Mouse (Mus musculus) heart, adult 2 months (tissue): ENCODE results near the gene Rnft2. TPM values are rescaled to one million over a fixed set of nuclear protein-coding genes. Genes with fewer than 3 reads are reported as not detected.

ENCODE experiments used
- DNase-seq, 2 experiments: peaks; one replicate each; pipeline ENCODE4 v3.0.0; 2021
- H3K27ac ChIP-seq: fragments of 200-600 bp; 2 replicates; pipeline ENCODE4 v1.8.1; 2022
- H3K27me3 ChIP-seq: fragments of 200-500 bp; 2 replicates; pipeline ENCODE4 v1.6.1; 2012; ENCODE audit warnings: mild to moderate bottlenecking, low read length, inconsistent platforms, mixed read lengths; ENCODE audit not compliant: control insufficient read depth, insufficient read depth
- H3K36me3 ChIP-seq: fragments of 200-500 bp; 2 replicates; pipeline ENCODE4 v1.6.1; 2012; ENCODE audit warnings: low read length, inconsistent platforms; ENCODE audit not compliant: control insufficient read depth, insufficient read depth
- H3K4me1 ChIP-seq: fragments of 200-500 bp; 2 replicates; pipeline ENCODE4 v1.6.1; 2011; ENCODE audit warnings: low read length; ENCODE audit not compliant: control insufficient read depth, insufficient read depth
- H3K4me3 ChIP-seq: fragments of 200-600 bp; 2 replicates; pipeline ENCODE4 v1.8.1; 2022
- H3K79me2 ChIP-seq: fragments of 200-500 bp; replicated peaks from 2 replicates; pipeline ENCODE4 v1.6.1; 2012; ENCODE audit warnings: mild to moderate bottlenecking, inconsistent platforms, low read length, moderate library complexity, mixed read lengths; ENCODE audit not compliant: control insufficient read depth, insufficient read depth
- H3K9ac ChIP-seq: fragments of 200-500 bp; 2 replicates; pipeline ENCODE4 v1.6.1; 2012; ENCODE audit warnings: low read depth, mild to moderate bottlenecking, control low read depth, inconsistent platforms, low read length, mixed read lengths
- CTCF ChIP-seq: fragments of 200-600 bp; IDR thresholded peaks from 2 replicates; pipeline ENCODE4 v1.8.1; 2022; ENCODE audit warnings: antibody characterized with exemption, mild to moderate bottlenecking, moderate library complexity
- EP300 ChIP-seq: fragments of 200-500 bp; IDR thresholded peaks from 2 replicates; pipeline ENCODE4 v1.6.1; 2011; ENCODE audit warnings: low read depth, low read length, control low read depth; ENCODE audit not compliant: insufficient read depth
- POLR2A ChIP-seq: fragments of 200-500 bp; IDR thresholded peaks from 2 replicates; pipeline ENCODE4 v1.6.1; 2011; ENCODE audit warnings: mild to moderate bottlenecking, low read depth, low read length, control low read depth; ENCODE audit not compliant: insufficient read depth
- WGBS: fragments of 180-500 bp; shearing (Covaris S2); methylation state at CpG from one replicate; pipeline ENCODE4 v1.1.7; 2018; 5-methylcytosine and 5-hydroxymethylcytosine counted together
- intact Hi-C: fragments of 180-260 bp; cut with DNase I; formaldehyde crosslinking; loops from one replicate; pipeline ENCODE4 v1.15.1; 2025
- polyA plus RNA-seq: library from polyadenylated mRNA; depleted of rRNA; stranded (reverse); fragments of >200 nt; gene quantifications from 2 replicates; pipeline ENCODE4 v1.2.3, GENCODE M21; 2012
- total RNA-seq, 2 experiments: library from RNA; stranded (reverse); gene quantifications; 2 replicates each; pipeline ENCODE4 v1.2.3; 2021

The Rnft2 gene
- total and polyA plus RNA-seq, 3 experiments = 0.99 to 2.2 (median 1.5) TPM

GRCm38 (mm10) chr5:118197421-118197820 is 47.5 kb downstream of the Rnft2 start:
- no peak overlapping the region for H3K9ac ChIP-seq
- intact Hi-C loops = no loop called here
- 77% methylated on average over 13 of the region's 13 CpGs for whole genome bisulfite sequencing

GRCm38 (mm10) chr5:118192221-118192620 is 52.7 kb downstream of the Rnft2 start:
- no peak overlapping the region for H3K27ac ChIP-seq
- intact Hi-C loops = no loop called here
- H3K36me3 ChIP-seq = no peaks in the 10 kb centered on the region
- no peak overlapping the region for H3K4me3 ChIP-seq
- H3K79me2 ChIP-seq = no peaks in the 10 kb centered on the region
- H3K4me1 ChIP-seq = no peaks in the 10 kb centered on the region
- WGBS = 31% methylated on average over 18 of the region's 18 CpGs
- no peaks in the 10 kb centered on the region for H3K27me3 ChIP-seq
- DNase-seq = no peak
- H3K9ac ChIP-seq = no peak overlapping the region
- no peak for TF ChIP-seq EP300
- TF ChIP-seq CTCF = no peak
- TF ChIP-seq POLR2A = no peak

More at GRCm38 (mm10) chr5:118197421-118197820, 47.5 kb downstream of the Rnft2 start:
- TF ChIP-seq POLR2A = no peak
- TF ChIP-seq EP300 = no peak
- TF ChIP-seq CTCF = no peak
- H3K27me3 ChIP-seq = no peaks in the 10 kb centered on the region
- H3K79me2 ChIP-seq = no peaks in the 10 kb centered on the region
- H3K36me3 ChIP-seq = no peaks in the 10 kb centered on the region
- H3K4me1 ChIP-seq = no peaks in the 10 kb centered on the region
- H3K27ac ChIP-seq = no peak overlapping the region
- DNase-seq = no peak
- H3K4me3 ChIP-seq = no peak overlapping the region

- H3K4me1 ChIP-seq = no peaks in the 10 kb centered on the region
- no peak overlapping the region for H3K9ac ChIP-seq
- H3K36me3 ChIP-seq = no peaks in the 10 kb centered on the region
- DNase-seq = no peak
- intact Hi-C loops = no loop called here
- H3K27ac ChIP-seq = no peak overlapping the region
- no peaks in the 10 kb centered on the region for H3K27me3 ChIP-seq
- no peaks in the 10 kb centered on the region for H3K79me2 ChIP-seq
- no peak overlapping the region for H3K4me3 ChIP-seq
- WGBS = 72% methylated on average over 9 of the region's 9 CpGs
- TF ChIP-seq EP300 (no peak), POLR2A (no peak), CTCF (no peak)
Observed at GRCm38 (mm10) chr5:118190491-118190890, 54.4 kb downstream of the Rnft2 start.

- Histone ChIP-seq H3K4me1 (no peaks in the 10 kb centered on the region), H3K27me3 (no peaks in the 10 kb centered on the region), H3K79me2 (no peaks in the 10 kb centered on the region), H3K27ac (no peak overlapping the region), H3K36me3 (no peaks in the 10 kb centered on the region), H3K4me3 (no peak overlapping the region), H3K9ac (no peak overlapping the region)
- no peak for TF ChIP-seq EP300
- no peak for TF ChIP-seq CTCF
- TF ChIP-seq POLR2A = no peak
- DNase-seq = no peak
- intact Hi-C loops = no loop called here
- 71% methylated on average over 6 of the region's 6 CpGs for WGBS
Observed at GRCm38 (mm10) chr5:118188356-118188755, 56.6 kb downstream of the Rnft2 start.

GRCm38 (mm10) chr5:118186903-118187633 is 57.8 kb downstream of the Rnft2 start:
- H3K4me3 ChIP-seq = no peak overlapping the region
- WGBS = 73% methylated on average over 9 of the region's 9 CpGs
- H3K36me3 ChIP-seq = no peaks in the 10 kb centered on the region
- H3K79me2 ChIP-seq = no peaks in the 10 kb centered on the region
- H3K9ac ChIP-seq = no peak overlapping the region
- H3K27me3 ChIP-seq = no peaks in the 10 kb centered on the region
- no peak for DNase-seq
- intact Hi-C loops = no loop called here
- no peak for TF ChIP-seq POLR2A
- TF ChIP-seq CTCF = no peak
- TF ChIP-seq EP300 = no peak
- H3K4me1 ChIP-seq = no peaks in the 10 kb centered on the region
- H3K27ac ChIP-seq = no peak overlapping the region

- H3K27me3 ChIP-seq = peaks cover 6% of the 10 kb centered on the region
- H3K79me2 ChIP-seq = no peaks in the 10 kb centered on the region
- TF ChIP-seq POLR2A (no peak), CTCF (no peak), EP300 (no peak)
- no peaks in the 10 kb centered on the region for H3K4me1 ChIP-seq
- DNase-seq = no peak
- H3K9ac ChIP-seq = no peak overlapping the region
- H3K27ac ChIP-seq = no peak overlapping the region
- intact Hi-C loops = no loop called here
- H3K4me3 ChIP-seq = no peak overlapping the region
- 62% methylated on average over 7 of the region's 7 CpGs for WGBS
- H3K36me3 ChIP-seq = no peaks in the 10 kb centered on the region
Observed at GRCm38 (mm10) chr5:118177640-118178039, 67.3 kb downstream of the Rnft2 start.
